Mouse (Mus musculus): Measurements from ENCODE around the gene Bach1.

Bach1 gene

GRCm38 (mm10) chr16:87698692-87699305 is at the start of gene Bach1:
Gene Bach1 (plus strand): TSS chr16:87698945.
- peak; percentile 78 to 83 for DNase-seq (ENCODE audit: low spot score in 2 of 2)

DNA sequence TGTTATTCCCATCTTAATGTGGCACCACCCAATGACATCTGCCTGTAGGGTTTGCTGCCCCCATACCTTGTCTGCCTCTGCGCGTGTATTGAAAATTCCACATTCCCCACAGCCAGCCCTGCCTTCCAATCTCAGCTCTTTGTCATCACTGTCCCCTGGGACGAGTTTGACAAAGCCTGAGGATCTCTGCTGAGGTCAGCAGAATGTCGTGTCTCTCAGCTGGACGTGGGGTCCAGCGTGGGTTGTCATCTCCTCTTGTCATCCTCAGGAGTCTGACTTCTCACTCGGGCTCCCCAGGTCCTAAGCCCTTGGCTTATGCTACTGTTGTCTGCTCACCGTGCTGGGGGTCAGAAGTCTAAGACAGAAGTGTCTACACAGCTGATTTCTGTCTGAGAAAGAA is 46.4 kb upstream of the Bach1 start:
- DNase-seq (ENCODE audit: low spot score in 2 of 2) = no peak

DNA sequence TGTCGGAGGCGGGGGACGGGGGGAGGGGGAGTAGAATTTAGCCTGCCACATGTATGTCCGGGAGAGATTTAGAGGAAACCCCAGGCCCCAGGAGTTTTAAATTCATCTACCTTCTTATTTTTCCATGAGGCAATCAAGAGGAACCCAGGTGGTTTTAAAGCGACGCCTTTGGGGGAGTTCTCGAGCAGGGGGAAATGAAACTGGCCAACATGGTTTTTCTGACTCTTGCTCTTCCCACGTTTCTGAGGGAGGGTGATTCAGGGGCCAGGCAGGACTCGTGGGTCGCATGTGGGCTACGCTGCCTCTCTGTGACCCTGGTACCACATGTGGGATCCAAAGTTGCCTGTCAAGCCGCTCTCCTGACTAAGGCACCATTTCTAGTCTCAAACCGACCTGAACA is 45.8 kb upstream of the Bach1 start:
- no peak for DNase-seq (ENCODE audit: low spot score in 2 of 2)

DNA sequence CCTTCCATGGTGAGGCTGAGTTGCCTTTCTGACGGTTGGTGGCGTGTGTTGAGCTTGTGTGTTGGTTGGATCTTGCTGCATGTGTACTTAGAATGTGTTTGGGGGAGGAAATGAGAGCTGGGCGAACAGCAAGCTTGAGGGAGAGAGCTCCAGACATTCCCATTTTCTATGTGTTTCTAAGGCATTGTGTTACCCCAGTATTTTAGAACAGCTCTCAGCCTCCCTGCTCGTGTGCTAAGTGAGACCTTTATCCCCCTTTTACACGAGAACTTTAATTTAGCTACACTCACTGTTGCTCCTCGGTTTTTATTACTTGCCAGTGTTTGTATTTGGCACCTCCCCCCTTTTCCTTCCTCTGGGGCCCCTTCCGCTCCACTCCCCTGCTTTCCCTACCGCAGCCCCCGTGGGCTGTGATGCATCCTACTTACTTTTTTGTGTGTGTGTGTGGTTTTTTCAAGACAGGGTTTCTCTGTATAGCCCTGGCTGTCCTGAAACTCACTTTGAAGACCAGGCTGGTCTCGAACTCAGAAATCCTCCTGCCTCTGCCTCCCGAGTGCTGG is 44.6 kb upstream of the Bach1 start:
- DNase-seq (ENCODE audit: low spot score in 2 of 2) = no peak

DNA sequence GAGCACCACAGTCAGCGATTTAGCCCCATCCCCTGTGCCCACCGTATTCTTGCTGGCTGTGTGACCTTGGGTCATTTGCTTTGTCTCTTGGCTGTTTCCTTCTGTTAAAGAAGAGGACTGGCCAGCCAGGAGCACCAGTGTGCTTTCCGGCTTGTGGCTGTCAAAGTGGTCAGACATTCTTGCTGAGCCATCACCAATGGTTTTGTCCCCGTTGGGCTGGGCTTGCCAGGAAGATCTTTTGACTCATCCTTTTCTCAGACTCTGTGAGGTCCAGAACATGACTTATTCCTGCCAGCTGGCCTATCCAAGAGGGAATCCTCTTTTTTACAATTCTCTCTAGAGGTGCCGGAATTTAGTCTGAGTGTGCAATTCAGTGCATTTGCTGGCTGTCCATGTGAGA is 43.7 kb upstream of the Bach1 start:
- DNase-seq (ENCODE audit: low spot score in 2 of 2) = no peak

GRCm38 (mm10) chr16:87655579-87655978 is 43.2 kb upstream of the Bach1 start:
- DNase-seq (ENCODE audit: low spot score in 2 of 2) = no peak

DNA sequence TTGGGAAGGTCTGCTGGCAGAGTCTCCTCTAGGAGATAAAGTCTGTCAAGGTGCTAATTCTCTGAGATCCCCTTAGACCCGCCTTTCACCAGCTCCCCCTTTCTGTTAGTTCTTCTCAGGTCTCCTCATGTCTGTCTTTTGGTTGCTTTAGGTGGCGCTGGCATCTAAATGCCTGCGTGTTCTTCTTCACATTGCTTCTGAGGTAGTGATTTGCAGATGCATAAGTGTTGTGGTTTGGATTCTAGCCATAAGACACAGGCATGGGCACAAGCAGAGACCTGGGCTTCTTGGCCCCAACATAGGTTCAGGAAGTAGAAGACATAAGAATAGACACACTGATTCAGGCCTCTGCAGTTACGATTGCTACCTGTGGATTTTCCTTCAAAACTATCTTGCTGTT is 42.0 kb upstream of the Bach1 start:
- DNase-seq (ENCODE audit: low spot score in 2 of 2) = no peak

- DNase-seq (ENCODE audit: low spot score in 2 of 2) = no peak
These were observed 41.5 kb upstream of the Bach1 start for GRCm38 (mm10) chr16:87657291-87657690.

- DNase-seq (ENCODE audit: low spot score in 2 of 2) = peak in 1 of 2 experiments; percentile 10
These were observed 37.7 kb upstream of the Bach1 start for GRCm38 (mm10) chr16:87661024-87661471.

GRCm38 (mm10) chr16:87661636-87662035 is 37.1 kb upstream of the Bach1 start:
- no peak for DNase-seq (ENCODE audit: low spot score in 2 of 2)

- no peak for DNase-seq (ENCODE audit: low spot score in 2 of 2)
These were observed 36.2 kb upstream of the Bach1 start for GRCm38 (mm10) chr16:87662528-87662927.

GRCm38 (mm10) chr16:87663890-87664289 is 34.9 kb upstream of the Bach1 start:
- DNase-seq (ENCODE audit: low spot score in 2 of 2) = no peak

GRCm38 (mm10) chr16:87665246-87665645 is 33.5 kb upstream of the Bach1 start:
- no peak for DNase-seq (ENCODE audit: low spot score in 2 of 2)

GRCm38 (mm10) chr16:87665752-87666619 is 32.8 kb upstream of the Bach1 start:
- DNase-seq (ENCODE audit: low spot score in 2 of 2) = no peak

DNA sequence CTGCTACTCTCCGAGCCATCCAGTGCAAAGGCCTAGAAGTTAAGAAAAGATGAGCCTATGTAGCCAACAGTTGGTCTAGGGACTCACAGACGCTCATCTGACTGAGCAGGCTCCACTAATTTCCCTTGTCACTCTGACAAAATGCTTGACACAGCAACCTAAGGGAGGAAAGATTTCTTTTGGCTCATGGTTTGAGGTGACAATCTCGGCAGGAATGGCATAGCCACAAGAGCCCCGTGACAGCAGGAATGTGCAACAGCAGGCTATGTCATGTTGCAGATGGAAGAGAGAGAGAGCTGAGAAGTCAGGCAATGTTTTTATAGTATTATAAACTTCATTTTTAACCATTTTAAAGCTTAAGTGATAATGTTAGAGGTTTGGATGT is 32.1 kb upstream of the Bach1 start:
- no peak for DNase-seq (ENCODE audit: low spot score in 2 of 2)

- DNase-seq (ENCODE audit: low spot score in 2 of 2) = no peak
These were observed 30.7 kb upstream of the Bach1 start for GRCm38 (mm10) chr16:87668002-87668401.

DNA sequence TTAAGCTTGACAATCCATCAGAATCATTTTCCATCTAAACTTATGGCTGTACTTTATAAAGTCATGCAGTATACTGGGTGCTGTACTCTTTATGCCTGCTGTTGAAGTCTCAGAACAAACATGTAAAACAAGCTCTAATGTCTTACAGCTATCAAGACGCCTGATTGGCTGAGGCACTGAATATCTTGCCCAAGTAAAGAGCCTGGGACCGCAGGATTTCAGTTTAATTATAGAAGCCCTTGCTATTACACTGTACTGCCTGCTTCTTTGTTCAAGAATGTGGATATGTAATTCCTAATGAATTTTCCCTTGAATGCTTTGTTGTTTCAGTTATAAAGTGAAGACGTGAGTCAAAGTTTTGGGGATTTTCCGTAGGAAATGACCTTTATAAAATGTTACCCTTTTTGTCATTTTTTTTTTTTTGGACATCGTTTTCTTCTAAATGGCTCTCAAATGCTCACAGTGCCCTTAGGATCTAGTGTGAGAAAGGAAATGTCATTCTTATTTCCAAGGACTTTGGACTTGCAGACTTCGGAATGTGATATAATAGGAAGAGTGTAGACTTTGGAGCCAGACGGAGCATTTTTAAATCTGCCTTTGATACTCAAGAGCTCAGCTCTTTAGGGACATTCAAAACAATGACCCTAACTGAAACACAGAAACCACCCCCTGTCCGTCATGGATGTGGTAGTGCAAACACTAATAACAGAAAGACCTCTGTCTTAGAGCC is 28.5 kb upstream of the Bach1 start:
- no peak for DNase-seq (ENCODE audit: low spot score in 2 of 2)

DNA sequence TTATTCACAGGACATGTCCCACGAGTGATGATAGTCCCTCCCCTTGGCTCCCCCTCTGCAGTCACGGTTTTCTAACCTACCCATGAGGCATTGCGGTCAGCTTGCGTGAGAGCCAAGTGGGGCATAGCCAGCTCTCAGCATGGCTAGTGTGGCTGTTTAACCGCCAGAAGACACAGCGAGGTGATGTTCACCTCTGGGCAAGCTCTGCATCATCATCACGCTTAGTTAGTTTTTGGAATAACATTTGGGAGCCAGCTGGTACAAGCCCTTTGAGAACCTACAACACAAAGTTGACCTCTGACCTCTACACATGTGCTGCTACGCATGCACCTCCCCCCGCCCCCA is 28.0 kb upstream of the Bach1 start:
- no peak for DNase-seq (ENCODE audit: low spot score in 2 of 2)

- DNase-seq (ENCODE audit: low spot score in 2 of 2) = no peak
These were observed 27.4 kb upstream of the Bach1 start for GRCm38 (mm10) chr16:87671336-87671735.

DNA sequence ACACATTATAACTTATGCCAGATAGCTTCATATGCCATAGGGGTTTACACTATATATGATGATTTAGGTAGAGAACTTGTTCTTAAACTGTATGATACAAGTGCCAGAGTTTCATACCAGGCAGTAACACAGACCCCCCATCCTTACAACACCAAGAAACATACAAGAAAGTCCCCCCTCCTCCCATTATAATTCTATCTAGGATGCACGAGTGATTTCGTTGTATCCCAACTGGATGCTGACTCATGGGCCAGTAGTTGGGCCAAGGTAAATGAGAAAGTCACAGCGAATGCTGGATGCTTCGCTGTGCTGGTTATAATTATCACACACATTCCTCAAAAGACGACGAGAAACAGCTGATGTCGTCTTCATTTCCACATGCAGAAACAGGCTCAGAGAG is 25.6 kb upstream of the Bach1 start:
- DNase-seq (ENCODE audit: low spot score in 2 of 2) = no peak

DNA sequence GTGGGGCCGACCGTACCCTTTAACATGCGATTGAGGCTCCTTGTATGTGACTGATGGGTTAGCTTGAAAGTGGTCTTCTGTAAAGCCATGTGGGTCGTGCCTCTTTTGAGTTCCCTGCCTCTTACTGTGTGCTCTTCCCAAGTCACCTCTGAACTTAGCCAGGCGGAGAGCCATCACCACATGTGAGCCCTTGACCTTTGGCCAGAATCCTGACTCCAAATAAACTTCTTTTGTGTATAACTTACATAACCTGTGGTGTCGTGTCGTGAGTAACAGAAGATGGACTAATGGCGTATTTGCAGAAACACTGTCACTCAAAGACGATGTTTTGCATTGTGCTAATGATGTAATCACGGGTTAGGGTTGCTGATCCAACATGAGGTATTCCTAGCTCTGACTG is 22.6 kb upstream of the Bach1 start:
- DNase-seq (ENCODE audit: low spot score in 2 of 2) = no peak

GRCm38 (mm10) chr16:87678667-87679066 is 20.1 kb upstream of the Bach1 start:
- no peak for DNase-seq (ENCODE audit: low spot score in 2 of 2)
